Mouse (Mus musculus) yolk sac, embryonic 10.5 days (tissue): ENCODE measurements around the gene Hist1h2bp.

Experiments used
- DNase-seq: peaks from one replicate; pipeline ENCODE4 v3.0.0-alpha.2; 2017; ENCODE audit warnings: low spot score

Hist1h2bp gene

DNA sequence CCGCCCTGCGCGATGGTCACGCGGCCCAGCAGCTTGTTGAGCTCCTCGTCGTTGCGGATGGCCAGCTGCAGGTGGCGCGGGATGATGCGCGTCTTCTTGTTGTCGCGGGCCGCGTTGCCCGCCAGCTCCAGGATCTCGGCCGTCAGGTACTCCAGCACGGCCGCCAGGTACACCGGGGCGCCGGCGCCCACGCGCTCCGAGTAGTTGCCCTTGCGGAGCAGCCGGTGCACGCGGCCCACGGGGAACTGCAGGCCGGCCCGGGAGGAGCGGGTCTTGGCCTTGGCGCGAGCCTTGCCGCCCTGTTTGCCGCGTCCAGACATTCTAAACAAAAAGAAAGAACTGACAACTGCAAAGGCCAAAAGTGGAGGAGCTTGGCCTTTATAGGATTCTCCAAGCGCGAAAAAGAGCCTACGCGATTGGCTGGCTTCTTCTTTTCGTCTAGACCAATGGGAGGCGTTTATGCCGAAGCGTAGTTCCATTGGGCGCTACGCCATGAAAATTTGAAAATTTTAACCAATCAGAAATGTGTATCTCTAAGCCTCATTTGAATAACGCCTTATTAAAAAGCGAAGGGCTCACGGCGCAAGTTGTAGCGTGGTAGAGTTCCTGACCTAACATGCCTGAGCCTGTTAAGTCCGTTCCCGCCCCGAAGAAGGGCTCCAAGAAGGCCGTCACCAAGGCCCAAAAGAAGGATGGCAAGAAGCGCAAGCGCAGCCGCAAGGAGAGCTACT, at the start of gene Hist1h2bp, which contains the start of gene Hist1h2an:
TSS of gene Hist1h2bp (plus strand) at position 563 of the 731 bp plus-strand sequence.
TSS of gene Hist1h2an (minus strand) at position 320 of the 731 bp plus-strand sequence.
- peak; percentile 96 for DNase-seq

DNA sequence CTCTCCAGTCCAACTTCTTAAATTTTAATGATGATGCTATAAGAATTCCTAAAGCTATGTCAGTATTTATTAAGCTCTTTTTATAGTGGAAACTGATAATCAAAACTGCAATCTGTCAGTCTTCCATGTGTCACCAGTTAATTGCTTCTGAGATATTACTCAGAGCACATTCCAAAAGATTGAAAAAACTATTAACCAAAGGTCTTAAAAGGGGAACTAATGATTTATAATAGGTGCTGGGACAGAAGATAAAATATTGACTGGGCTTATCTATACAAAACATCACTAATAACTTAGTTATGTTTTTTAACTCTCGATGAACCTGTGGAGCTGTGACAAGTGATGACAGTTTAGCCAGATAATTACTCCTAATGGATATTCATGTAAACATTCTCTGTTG, 42.3 kb upstream of the Hist1h2bp start:
- no peak for DNase-seq

DNA sequence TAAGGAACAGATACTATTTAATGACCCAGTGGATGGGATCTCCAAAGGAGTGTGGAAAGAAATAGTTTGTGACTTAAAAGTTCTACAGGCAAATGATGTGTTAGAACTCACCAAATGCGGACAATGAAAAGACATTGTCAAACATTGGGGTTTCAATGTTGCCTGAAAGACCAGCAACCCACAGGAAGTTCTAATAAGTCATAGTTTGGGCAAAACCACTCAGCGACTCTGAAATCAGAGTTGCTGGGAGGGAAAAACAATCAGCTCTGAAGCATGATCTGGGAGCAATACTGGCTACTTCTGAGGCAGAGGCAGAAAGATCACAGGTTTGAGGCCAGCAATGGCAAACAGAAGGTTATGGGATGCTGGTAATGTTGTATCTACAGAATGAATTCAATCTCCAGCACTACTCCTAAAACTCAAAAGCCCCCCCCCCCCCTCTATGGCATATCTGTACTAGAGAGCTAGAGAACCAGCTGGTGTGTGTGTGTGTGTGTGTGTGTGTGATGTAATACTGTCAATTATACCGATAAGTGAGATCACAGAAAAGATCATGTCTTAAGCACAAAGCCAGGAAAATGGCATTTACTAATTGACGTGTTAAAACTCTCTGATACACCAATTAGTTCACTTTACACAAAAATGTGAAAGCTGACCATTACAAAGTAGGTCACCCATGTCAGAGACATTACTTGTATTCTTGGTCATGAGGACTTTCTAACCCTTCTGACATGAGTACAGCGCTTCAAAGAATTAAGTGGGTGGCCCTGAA, 37.7 kb upstream of the Hist1h2bp start:
- peak; percentile 51 for DNase-seq

DNA sequence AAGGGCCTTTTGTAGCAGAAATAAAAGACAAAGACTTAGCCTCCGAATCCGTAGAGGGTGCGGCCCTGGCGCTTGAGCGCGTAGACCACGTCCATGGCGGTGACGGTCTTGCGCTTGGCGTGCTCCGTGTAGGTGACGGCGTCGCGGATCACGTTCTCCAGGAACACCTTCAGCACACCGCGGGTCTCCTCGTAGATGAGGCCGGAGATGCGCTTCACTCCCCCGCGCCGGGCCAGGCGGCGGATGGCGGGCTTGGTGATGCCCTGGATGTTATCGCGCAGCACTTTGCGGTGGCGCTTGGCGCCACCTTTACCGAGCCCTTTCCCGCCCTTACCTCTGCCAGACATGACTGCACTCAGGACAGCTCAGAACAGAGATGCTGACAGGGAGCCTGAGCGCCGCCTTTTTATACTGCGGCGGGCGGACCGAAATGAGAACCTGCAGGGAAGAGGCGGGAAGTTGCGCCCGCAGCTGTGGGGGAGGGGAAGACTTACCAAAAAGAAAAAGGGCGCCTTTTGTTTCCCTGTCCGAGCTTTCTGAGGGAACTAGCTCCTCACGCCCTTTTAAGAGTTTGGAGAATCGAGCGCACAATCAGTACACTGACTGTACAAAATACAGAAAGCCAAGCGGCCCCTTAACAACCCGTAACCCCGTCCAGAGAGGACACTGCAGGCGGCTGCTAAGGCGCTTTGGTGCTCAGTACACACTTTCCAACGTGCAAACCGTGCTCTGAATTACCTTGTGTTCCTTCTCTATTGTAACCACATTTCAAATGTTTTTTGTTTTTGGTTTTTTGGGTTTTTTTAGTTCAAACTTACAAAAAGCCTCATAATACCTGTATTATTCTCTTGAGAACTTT, 36.9 kb upstream of the Hist1h2bp start, which contains the start of gene Hist1h4k:
TSS of gene Hist1h4k (minus strand) at position 347 of the 859 bp plus-strand sequence.
- peak; percentile 94 for DNase-seq

DNA sequence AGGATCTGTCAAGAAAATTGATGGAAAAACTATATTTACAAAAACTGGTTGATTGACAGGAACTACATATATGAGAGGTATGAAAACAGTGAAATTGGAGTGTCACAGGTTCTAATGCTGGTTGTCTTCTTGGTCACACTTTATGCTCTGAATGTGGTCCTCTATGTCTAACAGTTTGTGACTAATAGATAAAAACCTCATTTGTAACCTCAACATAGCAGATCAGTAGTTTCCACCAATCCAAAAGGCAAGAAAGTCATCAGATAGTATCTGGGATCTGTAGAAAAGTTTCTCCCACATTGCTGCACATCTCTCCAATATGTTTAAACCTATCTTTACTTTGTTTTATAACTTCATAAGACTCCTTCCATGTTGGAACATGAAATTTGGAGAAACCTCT, 35.8 kb upstream of the Hist1h2bp start:
- no peak for DNase-seq

DNA sequence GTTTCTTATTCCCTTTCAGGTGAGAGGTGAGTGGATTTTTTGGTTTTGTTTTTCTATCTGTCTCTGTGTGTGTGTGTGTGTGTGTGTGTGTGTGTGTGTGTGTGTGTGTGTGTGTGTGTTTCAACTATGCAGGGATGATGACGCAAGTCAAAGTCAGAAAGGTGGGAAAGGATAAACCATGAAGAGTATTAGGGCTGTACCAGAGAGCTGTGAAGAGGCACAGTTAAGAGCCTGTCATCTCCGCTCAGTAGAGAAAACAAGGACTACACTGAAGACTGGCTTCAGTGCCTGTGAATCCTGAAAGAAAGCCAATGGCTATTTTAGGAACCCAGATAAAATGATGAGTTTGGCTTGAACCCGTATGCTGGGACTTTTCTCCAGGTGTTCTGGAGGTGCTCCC, 35.4 kb upstream of the Hist1h2bp start:
- DNase-seq = no peak

DNA sequence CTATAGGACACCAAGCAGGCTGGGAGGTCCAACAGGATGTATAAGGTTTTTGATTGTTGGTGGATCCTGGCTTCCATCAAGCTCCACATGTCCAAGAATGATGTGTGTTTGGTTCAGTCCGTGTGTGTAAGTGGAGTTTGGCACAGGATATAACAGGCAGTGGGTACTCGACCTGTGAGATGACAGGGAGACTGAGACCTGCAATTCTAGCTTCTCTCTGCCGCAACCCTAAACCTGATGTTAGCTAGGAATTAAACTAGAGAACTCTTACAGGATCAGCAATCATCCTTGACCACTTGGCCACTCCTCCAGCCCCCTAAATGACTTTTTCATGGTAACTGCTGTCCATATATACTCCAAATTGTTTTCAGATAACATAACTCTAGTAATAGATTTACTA, 34.9 kb upstream of the Hist1h2bp start:
- peak; percentile 20 for DNase-seq

DNA sequence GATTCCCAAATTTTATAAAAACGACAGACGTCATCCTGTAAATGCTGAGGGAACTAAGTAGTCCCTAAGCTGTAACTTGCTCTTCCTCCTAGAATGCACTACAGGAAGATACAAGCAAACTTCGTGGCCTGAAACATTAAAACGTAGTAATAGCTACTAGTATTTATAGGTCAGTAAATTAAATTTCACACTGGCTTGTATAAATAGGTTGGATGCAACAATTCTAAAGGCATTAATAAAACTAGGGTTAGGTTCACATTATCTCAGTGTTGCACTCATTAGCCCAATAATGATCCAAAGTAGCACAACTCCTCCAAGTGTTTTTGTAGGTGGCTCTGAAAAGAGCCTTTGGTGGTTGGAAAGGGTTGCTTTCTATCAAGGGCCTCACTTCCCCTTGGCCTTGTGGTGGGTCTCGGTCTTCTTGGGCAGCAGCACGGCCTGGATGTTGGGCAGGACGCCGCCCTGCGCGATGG, 34.2 kb upstream of the Hist1h2bp start:
- DNase-seq = peak; percentile 51

DNA sequence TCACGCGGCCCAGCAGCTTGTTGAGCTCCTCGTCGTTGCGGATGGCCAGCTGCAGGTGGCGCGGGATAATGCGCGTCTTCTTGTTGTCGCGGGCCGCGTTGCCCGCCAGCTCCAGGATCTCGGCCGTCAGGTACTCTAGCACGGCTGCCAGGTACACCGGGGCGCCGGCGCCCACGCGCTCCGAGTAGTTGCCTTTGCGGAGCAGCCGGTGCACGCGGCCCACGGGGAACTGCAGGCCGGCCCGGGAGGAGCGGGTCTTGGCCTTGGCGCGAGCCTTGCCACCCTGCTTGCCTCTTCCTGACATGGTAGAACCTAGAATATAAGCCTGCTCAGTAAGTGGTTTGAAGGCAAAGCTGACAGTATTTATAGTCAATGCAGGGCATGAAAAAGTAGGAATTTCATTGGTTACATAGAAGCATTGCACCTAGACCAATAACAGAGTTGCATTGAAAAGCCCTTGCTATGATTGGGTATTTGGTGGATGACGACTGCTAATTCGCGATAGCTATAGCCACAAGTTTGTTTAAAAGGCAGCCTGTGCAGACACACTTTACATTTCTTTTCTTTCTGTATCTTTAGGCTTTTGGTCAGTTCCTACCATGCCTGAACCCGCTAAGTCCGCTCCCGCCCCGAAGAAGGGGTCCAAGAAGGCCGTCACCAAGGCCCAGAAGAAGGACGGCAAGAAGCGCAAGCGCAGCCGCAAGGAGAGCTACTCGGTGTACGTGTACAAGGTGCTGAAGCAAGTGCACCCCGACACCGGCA, 33.6 kb upstream of the Hist1h2bp start, which contains the start of the genes Hist1h2ak and Hist1h2bn:
TSS of gene Hist1h2ak (minus strand) at position 304 of the 762 bp plus-strand sequence.
TSS of gene Hist1h2bn (plus strand) at position 600 of the 762 bp plus-strand sequence.
- peak; percentile 92 for DNase-seq

DNA sequence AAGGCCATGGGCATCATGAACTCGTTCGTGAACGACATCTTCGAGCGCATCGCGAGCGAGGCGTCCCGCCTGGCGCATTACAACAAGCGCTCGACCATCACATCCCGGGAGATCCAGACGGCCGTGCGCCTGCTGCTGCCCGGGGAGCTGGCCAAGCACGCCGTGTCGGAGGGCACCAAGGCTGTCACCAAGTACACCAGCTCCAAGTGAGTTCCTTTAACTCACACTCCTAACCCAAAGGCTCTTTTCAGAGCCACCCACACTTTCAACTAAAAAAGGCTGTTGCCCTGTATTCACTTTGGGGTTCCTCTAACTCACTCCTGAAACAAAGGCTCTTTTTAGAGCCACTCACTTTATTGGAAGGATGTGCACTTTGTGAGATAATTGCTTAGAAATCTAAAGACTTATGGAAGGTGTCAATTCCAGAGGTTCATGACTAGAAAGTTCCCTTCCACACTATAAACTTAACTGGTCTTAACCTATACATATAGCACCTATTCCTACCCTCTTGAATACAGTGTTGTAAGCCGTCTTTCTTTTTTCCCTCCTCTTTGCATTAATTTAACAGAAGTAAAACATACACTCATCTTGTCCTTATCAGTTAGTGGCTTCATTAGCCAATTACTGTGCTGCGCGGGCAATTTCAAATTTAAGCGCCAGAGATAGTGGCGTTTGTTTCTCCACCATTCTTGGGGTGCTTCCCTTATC, 32.8 kb upstream of the Hist1h2bp start:
- DNase-seq = peak; percentile 51

DNA sequence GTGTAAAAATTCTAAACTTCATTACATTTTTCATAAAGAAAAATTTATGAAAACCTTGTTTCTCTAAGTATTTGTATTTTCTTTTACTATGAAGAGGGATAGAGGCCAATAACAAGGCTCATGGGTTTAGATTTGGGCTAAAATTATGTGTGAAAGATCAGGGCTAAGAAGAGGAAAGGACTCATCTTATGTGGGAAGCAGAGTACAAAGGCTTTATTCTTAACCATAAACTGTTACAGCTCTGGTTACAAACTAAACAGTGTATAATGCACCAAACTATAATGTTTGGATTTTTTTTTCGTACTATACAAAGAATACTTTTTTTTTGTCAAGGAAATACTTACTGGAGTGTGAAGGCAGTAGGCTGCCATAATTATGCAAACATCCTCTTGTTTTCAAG, 31.6 kb upstream of the Hist1h2bp start:
- no peak for DNase-seq

DNA sequence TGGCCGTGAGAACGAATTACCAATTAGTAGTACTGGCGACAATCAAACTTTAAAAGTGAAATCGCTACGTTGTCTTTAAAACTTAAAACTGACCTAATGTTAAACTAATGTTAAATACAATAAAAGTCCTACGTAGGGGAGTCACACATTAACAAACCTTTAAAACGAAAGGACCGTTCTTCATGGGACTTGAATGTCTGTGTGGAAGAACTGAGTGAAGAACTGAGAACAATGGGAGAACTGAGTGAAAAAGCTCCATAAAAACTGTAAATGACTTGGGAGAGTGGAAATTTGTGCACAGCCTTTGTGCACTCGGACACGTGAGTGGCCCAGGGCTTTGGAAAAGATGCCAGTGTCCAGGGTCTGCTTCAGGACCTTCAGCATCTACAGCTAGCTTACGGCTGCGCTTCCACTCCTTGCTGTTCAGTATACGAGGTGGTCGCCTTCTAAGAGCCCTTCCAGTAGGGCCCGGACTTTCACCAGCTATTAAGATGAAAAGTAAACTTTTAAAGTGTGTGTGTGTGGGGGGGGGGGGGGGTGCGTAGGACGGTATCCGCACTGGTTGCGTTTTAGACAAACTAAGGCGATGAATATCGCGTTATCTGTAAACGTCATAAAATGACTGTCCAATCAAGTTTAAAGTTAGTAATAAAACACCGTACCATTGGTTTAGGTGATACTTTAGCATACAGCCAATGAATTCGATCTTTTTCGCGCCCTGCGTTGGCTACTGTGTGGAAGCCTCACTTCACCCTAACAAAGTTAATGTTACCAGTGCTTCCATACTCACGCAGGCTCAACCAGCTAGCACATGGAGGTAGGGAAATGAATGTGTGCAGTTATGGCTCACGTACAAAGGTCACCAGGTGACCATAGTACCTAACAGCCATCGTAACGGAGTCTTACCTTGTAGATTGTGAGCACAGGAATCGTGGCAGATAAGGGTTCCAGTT, 8.2 kb upstream of the Hist1h2bp start:
- peak; percentile 85 for DNase-seq

DNA sequence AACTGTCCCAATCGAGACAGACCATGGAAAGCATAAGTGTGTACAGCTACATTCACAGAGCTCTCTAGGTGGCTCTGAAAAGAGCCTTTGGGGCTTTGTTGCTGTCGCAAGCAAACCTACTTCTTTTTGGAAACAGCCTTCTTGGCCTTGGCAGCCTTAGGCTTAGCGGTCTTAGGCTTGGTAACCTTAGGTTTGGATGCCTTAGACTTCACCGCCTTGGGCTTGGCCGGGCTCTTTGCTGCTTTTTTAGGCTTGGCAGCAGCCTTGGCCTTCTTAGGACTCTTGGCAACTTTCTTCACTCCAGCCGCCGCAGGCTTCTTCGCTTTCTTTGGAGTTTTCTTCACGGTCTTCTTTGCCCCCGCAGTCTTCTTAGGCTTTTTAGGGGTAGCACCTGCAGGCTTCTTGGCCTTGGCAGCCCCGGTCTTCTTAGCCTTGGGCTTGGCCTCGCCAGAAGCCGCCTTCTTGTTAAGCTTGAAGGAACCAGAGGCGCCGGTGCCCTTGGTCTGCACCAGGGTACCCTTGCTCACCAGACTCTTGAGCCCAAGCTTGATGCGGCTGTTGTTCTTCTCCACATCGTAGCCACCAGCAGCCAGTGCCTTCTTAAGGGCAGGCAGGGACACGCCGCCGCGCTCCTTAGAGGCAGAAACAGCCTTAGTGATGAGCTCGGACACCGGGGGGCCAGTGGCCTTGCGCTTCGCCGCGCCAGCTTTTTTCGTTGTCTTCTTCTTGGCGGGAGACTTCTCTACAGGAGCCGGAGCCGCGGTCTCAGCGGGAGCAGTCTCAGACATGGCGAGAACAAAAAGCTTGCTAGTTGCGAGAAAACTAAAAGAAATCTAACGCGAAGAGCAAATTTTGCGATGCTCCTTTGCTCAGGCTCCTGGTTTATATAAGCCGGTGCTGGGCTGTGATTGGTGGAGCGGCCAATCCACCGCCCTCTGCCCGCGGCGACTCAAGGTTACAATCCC, 7.2 kb upstream of the Hist1h2bp start, which contains the start of gene Hist1h1b:
TSS of gene Hist1h1b (minus strand) at position 859 of the 965 bp plus-strand sequence.
- peak; percentile 90 for DNase-seq

DNA sequence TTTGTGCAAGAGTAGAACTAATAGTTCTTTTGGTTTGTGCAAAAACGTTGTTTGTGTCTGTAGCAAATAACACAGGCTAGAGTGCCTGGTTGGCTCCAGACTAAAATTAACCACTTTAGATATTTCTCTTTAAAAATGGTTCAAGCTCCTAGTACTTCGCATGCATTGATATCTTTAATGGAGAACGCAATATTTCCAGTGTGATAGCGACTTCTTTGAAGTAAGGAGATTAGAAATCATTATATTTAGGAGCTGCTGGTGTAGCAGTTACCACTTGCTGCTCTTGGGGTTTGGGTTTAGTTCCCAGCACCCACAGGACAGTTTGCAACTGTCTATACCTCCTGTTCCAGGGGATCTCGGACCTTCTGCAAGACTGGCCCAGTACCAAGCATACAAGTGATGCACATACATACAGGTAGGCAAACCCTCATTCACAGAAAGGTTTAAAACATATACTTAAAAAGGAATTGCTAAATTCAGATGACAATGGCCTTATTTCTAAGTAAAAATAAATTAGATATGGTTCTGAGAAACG, 6.2 kb upstream of the Hist1h2bp start:
- DNase-seq = no peak

DNA sequence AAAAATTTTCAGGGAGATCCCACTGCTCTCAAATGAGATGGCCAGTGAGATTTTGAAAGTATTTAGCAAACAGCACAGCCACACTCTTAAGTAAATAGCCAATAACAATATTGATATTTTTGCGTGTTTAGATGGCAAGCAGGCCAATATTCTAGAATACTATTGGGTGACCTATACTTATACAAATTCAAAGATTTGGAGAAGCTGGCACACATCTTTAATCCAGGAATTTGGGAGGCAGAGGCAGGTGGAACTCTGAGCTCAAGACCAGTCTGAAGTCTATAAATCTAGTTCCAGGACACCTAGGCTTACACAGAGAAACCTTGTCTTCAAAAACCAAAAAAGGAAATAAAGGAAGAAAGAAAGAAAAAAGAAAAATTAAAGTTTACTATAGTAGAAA, 5.6 kb upstream of the Hist1h2bp start:
- DNase-seq = no peak

DNA sequence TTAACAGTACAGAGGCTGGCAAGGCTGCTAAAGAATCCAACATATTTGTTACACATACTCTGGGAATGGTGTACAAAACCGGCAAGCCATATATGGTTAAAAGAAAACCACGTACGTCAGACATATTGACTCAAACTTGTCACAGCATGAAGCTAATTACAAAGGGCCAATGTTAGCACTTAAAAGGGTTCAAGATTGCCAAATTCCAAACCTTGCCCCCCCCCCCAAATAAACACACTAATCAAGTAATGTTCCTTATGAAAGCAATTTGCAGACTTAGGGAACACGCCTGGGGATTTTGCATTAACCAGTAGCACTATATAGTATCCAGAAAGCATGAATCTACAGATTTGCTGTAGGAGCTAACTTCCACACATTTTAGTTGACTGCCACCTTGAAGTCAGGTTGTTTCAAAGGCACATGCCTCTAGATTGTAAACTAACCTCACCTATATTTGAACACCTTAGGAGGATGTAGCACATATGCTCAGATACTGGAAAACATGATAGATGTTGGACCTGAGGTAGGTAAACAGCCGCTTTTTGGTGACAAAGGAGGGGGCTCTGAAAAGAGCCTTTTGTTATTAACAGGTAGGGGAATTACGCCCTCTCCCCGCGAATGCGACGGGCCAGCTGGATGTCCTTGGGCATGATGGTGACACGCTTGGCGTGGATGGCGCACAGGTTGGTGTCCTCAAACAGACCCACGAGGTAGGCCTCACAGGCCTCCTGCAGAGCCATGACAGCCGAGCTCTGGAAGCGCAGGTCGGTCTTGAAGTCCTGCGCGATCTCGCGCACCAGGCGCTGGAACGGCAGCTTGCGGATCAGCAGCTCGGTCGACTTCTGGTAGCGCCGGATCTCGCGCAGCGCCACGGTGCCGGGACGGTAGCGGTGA, 4.7 kb upstream of the Hist1h2bp start:
- DNase-seq = peak; percentile 71

DNA sequence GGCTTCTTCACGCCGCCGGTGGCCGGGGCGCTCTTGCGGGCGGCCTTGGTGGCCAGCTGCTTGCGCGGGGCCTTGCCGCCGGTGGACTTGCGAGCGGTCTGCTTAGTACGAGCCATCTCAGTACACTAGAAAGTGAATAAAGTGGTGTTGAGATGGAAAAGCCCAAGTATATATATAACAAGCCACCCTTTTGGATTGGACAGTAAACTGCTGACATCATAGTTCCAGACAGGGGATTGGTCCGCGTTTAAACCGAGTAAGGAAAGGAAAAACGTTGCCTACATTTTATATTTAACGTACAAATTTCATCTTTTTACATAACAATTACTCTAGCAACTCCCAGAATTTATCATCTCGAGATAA, 4.0 kb upstream of the Hist1h2bp start, which contains the start of gene Hist1h3i:
TSS of gene Hist1h3i (minus strand) at position 116 of the 363 bp plus-strand sequence.
- DNase-seq = peak; percentile 89
